Mouse (Mus musculus) intestine, embryonic 15.5 days (tissue): ENCODE data around the gene Mamdc2. TPM values are rescaled to one million over a fixed set of nuclear protein-coding genes. Genes with fewer than 3 reads are reported as not detected.
A peak's percentile ranks its signal among the peaks of the same experiment; 100 is the strongest.

Source experiments
- ATAC-seq: fragments of 200-750 bp; cut with Nextera tagmentation; 2 replicates; pipeline ENCODE4 v1.8.0; 2017; ENCODE audit warnings: moderate TSS enrichment, moderate library complexity
- H3K27ac ChIP-seq: fragments of 300-500 bp; sonication (generic); 2 replicates; pipeline ENCODE4 v1.5.1; 2015; ENCODE audit warnings: mild to moderate bottlenecking, inconsistent platforms
- H3K27me3 ChIP-seq: fragments of 300-500 bp; sonication (generic); replicated peaks from 2 replicates; pipeline ENCODE4 v1.6.1; 2015; ENCODE audit warnings: inconsistent platforms
- H3K36me3 ChIP-seq: fragments of 300-500 bp; sonication (generic); 2 replicates; pipeline ENCODE4 v1.6.1; 2015; ENCODE audit warnings: inconsistent platforms
- H3K4me1 ChIP-seq: fragments of 300-500 bp; sonication (generic); replicated peaks from 2 replicates; pipeline ENCODE4 v1.6.1; 2015; ENCODE audit warnings: inconsistent platforms
- H3K4me2 ChIP-seq: fragments of 300-500 bp; sonication (generic); replicated peaks from 2 replicates; pipeline ENCODE4 v1.6.1; 2015; ENCODE audit warnings: mild to moderate bottlenecking, inconsistent platforms
- H3K4me3 ChIP-seq: fragments of 300-500 bp; sonication (generic); replicated peaks from 2 replicates; pipeline ENCODE4 v1.5.1; 2015; ENCODE audit warnings: inconsistent platforms
- H3K9ac ChIP-seq: fragments of 300-500 bp; sonication (generic); 2 replicates; pipeline ENCODE4 v1.6.1; 2015; ENCODE audit warnings: inconsistent platforms
- H3K9me3 ChIP-seq: fragments of 300-500 bp; sonication (generic); 2 replicates; pipeline ENCODE4 v1.6.1; 2016; ENCODE audit warnings: inconsistent platforms
- WGBS: fragments of 180-500 bp; shearing (Covaris S2); methylation state at CpG from one replicate; pipeline ENCODE4 v1.1.7; 2015; 5-methylcytosine and 5-hydroxymethylcytosine counted together
- polyA plus RNA-seq: library from polyadenylated mRNA; unstranded; fragments of >200 nt; fragmentation: Nextera tagmentation; extraction: Ambion mirVana; gene quantifications from 2 replicates; pipeline ENCODE4 v1.2.1, GENCODE M21; 2015

Gene Mamdc2
- polyA plus RNA-seq, 1 experiment from 2014 or later, result 2.2 TPM

- Histone ChIP-seq H3K27ac (no peak overlapping the region), H3K9me3 (no peaks in the 10 kb centered on the region)
- ATAC-seq, result no peak
These were observed 37.9 kb downstream of the Mamdc2 start for GRCm38 (mm10) chr19:23410328-23410727.

GRCm38 (mm10) chr19:23401469-23402135 lies 46.6 kb downstream of the Mamdc2 start:
- 21% methylated on average over 12 of the region's 12 CpGs for WGBS
- H3K27ac ChIP-seq, result peak overlapping the region; percentile 66
- peak; percentile 68; the same call in 1 of the 2 replicates for ATAC-seq
- no peaks in the 10 kb centered on the region for H3K4me1 ChIP-seq
- no peak overlapping the region for H3K9ac ChIP-seq
- no peak overlapping the region for H3K4me3 ChIP-seq
- no peaks in the 10 kb centered on the region for H3K9me3 ChIP-seq
- H3K27me3 ChIP-seq, result no peaks in the 10 kb centered on the region
- H3K4me2 ChIP-seq, result no peak overlapping the region
- H3K36me3 ChIP-seq, result no peaks in the 10 kb centered on the region

More at GRCm38 (mm10) chr19:23410328-23410727, 37.9 kb downstream of the Mamdc2 start:
- Histone ChIP-seq H3K9ac (no peak overlapping the region), H3K4me1 (no peaks in the 10 kb centered on the region), H3K27me3 (no peaks in the 10 kb centered on the region), H3K4me3 (no peak overlapping the region), H3K36me3 (no peaks in the 10 kb centered on the region), H3K4me2 (no peak overlapping the region)
- WGBS, result 44% methylated on average over 4 of the region's 4 CpGs

GRCm38 (mm10) chr19:23400485-23400884 lies 47.8 kb downstream of the Mamdc2 start:
- ATAC-seq, result peak; percentile 47; the same call in 1 of the 2 replicates

DNA sequence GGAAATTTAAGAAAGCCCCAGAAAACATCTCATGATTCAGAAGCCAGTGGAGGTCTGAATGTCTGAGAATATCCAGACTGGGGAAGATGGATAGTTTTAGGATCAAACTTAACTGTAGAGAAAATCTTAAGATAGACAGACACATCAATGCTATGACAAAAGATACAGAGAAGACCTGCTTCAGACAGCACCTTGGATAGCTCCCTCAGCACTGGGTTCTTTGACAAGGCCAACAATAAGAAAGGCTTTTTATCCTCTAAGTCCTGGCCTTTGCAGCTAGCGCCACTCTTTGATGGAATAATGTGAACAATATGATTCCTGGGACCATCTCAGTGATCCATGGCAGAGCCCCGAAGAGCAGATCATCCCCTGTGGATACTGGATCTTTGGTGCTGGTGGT lies 52.3 kb downstream of the Mamdc2 start:
- no peak overlapping the region for H3K4me3 ChIP-seq
- no peaks in the 10 kb centered on the region for H3K9me3 ChIP-seq
- ATAC-seq, result no peak
- no peak overlapping the region for H3K9ac ChIP-seq
- H3K36me3 ChIP-seq, result no peaks in the 10 kb centered on the region
- H3K27me3 ChIP-seq, result no peaks in the 10 kb centered on the region
- no peak overlapping the region for H3K4me2 ChIP-seq
- WGBS, result 65% methylated on average over 2 of the region's 2 CpGs
- H3K4me1 ChIP-seq, result no peaks in the 10 kb centered on the region
- no peak overlapping the region for H3K27ac ChIP-seq

More at GRCm38 (mm10) chr19:23400485-23400884, 47.8 kb downstream of the Mamdc2 start:
- Histone ChIP-seq H3K4me3 (no peak overlapping the region), H3K27ac (no peak overlapping the region), H3K27me3 (no peaks in the 10 kb centered on the region), H3K9ac (no peak overlapping the region), H3K36me3 (no peaks in the 10 kb centered on the region), H3K4me2 (no peak overlapping the region), H3K9me3 (no peaks in the 10 kb centered on the region), H3K4me1 (no peaks in the 10 kb centered on the region)
- 39% methylated on average over 5 of the region's 5 CpGs for WGBS

DNA sequence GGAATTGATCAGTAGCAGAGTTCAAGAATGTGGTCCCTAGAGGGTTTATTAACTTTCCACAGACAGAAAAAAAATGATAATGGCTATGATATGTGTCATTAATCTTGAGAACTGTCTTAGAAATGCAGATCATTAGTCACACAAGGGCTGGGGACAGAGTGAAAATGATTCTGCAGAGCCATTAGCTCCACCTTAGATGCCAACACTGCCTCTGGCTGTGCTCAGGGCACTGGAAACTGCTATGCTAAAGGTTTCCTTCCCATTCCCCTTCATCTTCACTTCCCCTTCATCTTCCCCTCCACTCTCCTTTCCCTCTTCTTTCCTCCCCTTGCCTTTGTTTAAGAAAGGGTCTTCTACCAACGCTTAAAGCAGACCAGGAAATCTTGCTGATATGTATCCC lies 53.6 kb downstream of the Mamdc2 start:
- H3K9me3 ChIP-seq, result no peaks in the 10 kb centered on the region
- no peaks in the 10 kb centered on the region for H3K36me3 ChIP-seq
- H3K9ac ChIP-seq, result no peak overlapping the region
- H3K4me1 ChIP-seq, result no peaks in the 10 kb centered on the region
- no peak overlapping the region for H3K4me3 ChIP-seq
- no peak overlapping the region for H3K4me2 ChIP-seq
- WGBS, result 50% methylated on average over 1 of the region's 1 CpGs
- H3K27me3 ChIP-seq, result no peaks in the 10 kb centered on the region
- no peak for ATAC-seq
- H3K27ac ChIP-seq, result no peak overlapping the region

- Histone ChIP-seq H3K9ac (no peak overlapping the region), H3K27ac (no peak overlapping the region), H3K4me3 (no peak overlapping the region), H3K4me2 (no peak overlapping the region), H3K9me3 (no peaks in the 10 kb centered on the region), H3K4me1 (peaks cover 4% of the 10 kb centered on the region; the same call in 1 of the 2 replicates), H3K36me3 (no peaks in the 10 kb centered on the region), H3K27me3 (no peaks in the 10 kb centered on the region)
- 42% methylated on average over 4 of the region's 4 CpGs for WGBS
- ATAC-seq, result no peak
These were observed 59.4 kb downstream of the Mamdc2 start for GRCm38 (mm10) chr19:23388862-23389272.

DNA sequence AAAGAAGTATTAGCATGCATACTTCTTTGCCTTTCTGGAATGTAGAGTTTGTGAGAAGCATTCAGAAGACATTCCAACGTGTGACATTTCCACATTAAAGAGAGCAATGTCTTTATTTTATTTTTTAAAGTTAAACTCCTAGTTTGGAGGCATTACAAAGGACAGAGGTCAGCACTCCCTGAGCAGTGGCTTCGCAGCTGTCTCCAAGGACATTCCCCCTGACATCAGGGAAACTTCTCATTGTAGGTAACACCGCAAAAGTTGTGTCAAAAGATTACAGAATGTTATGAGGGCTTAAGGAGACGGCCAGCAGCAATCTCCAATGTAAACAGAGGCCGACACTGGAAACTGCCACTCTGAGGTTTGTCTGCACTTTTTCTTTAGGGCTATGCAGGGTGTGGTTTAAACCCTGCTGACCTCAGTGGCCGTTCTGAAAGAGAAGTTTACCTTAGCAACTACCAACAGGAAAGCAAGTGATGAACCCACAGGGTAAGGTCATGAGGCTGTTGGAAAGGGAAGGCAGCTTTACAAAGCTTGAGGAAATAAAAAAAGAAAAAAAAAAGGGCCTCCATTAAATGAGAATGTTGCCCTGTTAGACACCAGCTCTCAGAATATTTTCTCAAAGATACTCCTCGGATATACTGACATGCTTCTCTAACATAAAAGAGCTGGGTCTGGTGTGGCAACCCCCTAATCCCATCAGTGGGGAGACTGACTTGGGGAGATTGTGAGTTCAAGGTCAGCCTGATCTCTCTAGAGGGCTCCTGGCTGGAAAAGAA lies 60.0 kb downstream of the Mamdc2 start:
- Histone ChIP-seq H3K27ac (no peak overlapping the region), H3K4me3 (no peak overlapping the region)
- WGBS, result 8% methylated on average over 7 of the region's 7 CpGs

GRCm38 (mm10) chr19:23382396-23382795 lies 65.8 kb downstream of the Mamdc2 start:
- H3K9ac ChIP-seq, result no peak overlapping the region
- H3K27me3 ChIP-seq, result no peaks in the 10 kb centered on the region
- no peaks in the 10 kb centered on the region for H3K4me1 ChIP-seq
- 81% methylated on average over 2 of the region's 2 CpGs for WGBS
- no peak overlapping the region for H3K4me2 ChIP-seq
- no peak overlapping the region for H3K4me3 ChIP-seq
- no peak for ATAC-seq
- H3K27ac ChIP-seq, result no peak overlapping the region
- no peaks in the 10 kb centered on the region for H3K36me3 ChIP-seq
- H3K9me3 ChIP-seq, result no peaks in the 10 kb centered on the region

More for the DNA sequence above, 60.0 kb downstream of the Mamdc2 start:
- no peak for ATAC-seq
- H3K27me3 ChIP-seq, result no peaks in the 10 kb centered on the region
- H3K36me3 ChIP-seq, result no peaks in the 10 kb centered on the region
- H3K4me1 ChIP-seq, result peaks cover 4% of the 10 kb centered on the region; the same call in 1 of the 2 replicates
- no peak overlapping the region for H3K4me2 ChIP-seq
- no peak overlapping the region for H3K9ac ChIP-seq
- no peaks in the 10 kb centered on the region for H3K9me3 ChIP-seq

DNA sequence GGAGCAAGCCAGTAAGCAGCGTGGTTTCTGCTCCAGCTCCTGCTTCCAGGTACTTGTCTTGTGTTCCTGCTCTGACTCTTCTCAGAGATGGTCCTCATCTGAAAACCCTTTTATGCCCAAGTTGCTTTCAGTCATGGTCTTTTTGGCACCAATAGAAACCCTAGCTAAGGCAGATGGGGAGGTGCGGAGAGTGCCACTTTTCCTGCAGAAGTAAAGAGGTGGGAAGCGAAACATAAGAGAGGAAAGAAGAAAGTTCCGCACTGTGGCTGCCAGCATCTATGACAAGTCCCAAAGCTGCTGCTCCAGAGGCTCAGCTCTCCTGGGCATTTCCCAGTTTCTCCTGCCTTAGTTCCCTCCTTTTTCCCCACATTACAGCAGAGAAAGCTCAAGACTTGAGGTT lies 67.3 kb downstream of the Mamdc2 start:
- 94% methylated on average over 4 of the region's 4 CpGs for WGBS
- Histone ChIP-seq H3K4me2 (no peak overlapping the region), H3K4me3 (no peak overlapping the region), H3K4me1 (no peaks in the 10 kb centered on the region), H3K36me3 (no peaks in the 10 kb centered on the region), H3K9me3 (no peaks in the 10 kb centered on the region), H3K27ac (no peak overlapping the region), H3K9ac (no peak overlapping the region), H3K27me3 (no peaks in the 10 kb centered on the region)
- no peak for ATAC-seq

DNA sequence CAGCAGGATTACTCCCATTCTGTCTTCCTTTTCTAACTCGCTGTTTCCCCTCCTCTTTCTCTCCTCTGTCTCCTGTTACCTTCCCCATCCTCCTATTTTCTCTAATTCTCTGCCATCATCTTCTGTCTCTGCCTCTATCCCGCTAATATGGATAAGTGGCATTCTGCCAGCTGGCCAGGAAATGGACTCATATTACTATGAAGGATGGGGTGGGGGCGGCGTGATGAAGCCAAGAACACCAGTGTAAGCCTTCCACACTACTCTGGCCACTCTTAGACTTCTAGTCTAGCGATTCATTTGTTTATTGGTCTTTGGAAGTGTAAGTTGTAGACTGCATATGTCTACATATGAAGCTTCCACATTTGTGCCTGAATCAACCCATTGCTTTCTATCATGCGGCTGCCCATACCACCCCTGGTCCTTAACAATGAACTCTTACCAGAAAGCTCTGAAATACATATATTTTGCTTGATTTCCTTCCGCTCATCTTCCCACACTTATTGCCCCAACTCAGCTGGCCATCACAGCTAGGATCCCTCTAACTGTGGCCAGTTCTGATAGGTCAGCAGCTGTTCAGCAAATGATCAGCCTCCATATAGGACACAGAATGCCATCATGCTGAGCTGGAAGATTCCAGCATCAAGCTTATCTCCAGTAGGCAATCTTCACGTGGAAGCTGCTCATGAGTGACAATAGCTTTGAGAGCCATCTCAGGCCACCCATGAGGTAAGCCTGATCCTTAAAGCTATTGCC lies 68.3 kb downstream of the Mamdc2 start:
- Histone ChIP-seq H3K27me3 (no peaks in the 10 kb centered on the region), H3K4me2 (no peak overlapping the region), H3K27ac (no peak overlapping the region), H3K4me3 (no peak overlapping the region), H3K9me3 (no peaks in the 10 kb centered on the region), H3K9ac (no peak overlapping the region), H3K4me1 (no peaks in the 10 kb centered on the region), H3K36me3 (no peaks in the 10 kb centered on the region)
- WGBS, result 64% methylated on average over 8 of the region's 8 CpGs
- no peak for ATAC-seq

- Histone ChIP-seq H3K27ac (no peak overlapping the region), H3K36me3 (no peaks in the 10 kb centered on the region), H3K27me3 (no peaks in the 10 kb centered on the region), H3K9me3 (no peaks in the 10 kb centered on the region), H3K4me2 (no peak overlapping the region), H3K9ac (no peak overlapping the region), H3K4me3 (no peak overlapping the region), H3K4me1 (no peaks in the 10 kb centered on the region; the same call in 1 of the 2 replicates)
- 59% methylated on average over 11 of the region's 11 CpGs for WGBS
- no peak for ATAC-seq
These were observed 71.6 kb downstream of the Mamdc2 start for GRCm38 (mm10) chr19:23376536-23377201.
